Mouse (Mus musculus): Measurements from ENCODE around the gene Elk3. TPM values are rescaled to one million over a fixed set of nuclear protein-coding genes. Genes with fewer than 3 reads are reported as not detected.

The Elk3 gene
- total RNA-seq, 2 experiments from 2014 or later: 7.4 to 8.9 TPM

- DNase-seq: no peak
These were observed 44.4 kb downstream of the Elk3 start for GRCm38 (mm10) chr10:93266521-93266920.

- no peak for DNase-seq
These were observed 45.1 kb downstream of the Elk3 start for GRCm38 (mm10) chr10:93265833-93266232.

- DNase-seq: no peak
These were observed 46.9 kb downstream of the Elk3 start for GRCm38 (mm10) chr10:93264001-93264400.

- no peak for DNase-seq
These were observed 47.5 kb downstream of the Elk3 start for GRCm38 (mm10) chr10:93263431-93263830.

- DNase-seq: no peak
These were observed 48.9 kb downstream of the Elk3 start for GRCm38 (mm10) chr10:93261981-93262499.

- DNase-seq: no peak
These were observed 49.6 kb downstream of the Elk3 start for GRCm38 (mm10) chr10:93261132-93261980.

GRCm38 (mm10) chr10:93259826-93260225 is 51.1 kb downstream of the Elk3 start:
- DNase-seq: peak in 1 of 2 experiments; percentile 2

GRCm38 (mm10) chr10:93255294-93255693 is 55.6 kb downstream of the Elk3 start:
- DNase-seq: peak in 1 of 2 experiments; percentile 69

- DNase-seq: no peak
These were observed 57.8 kb downstream of the Elk3 start for GRCm38 (mm10) chr10:93253156-93253555.

GRCm38 (mm10) chr10:93252661-93253060 is 58.3 kb downstream of the Elk3 start:
- no peak for DNase-seq

- DNase-seq: no peak
These were observed 59.5 kb downstream of the Elk3 start for GRCm38 (mm10) chr10:93251426-93251825.

- DNase-seq: no peak
These were observed 60.3 kb downstream of the Elk3 start for GRCm38 (mm10) chr10:93250436-93251317.

- no peak for DNase-seq
These were observed 61.0 kb downstream of the Elk3 start for GRCm38 (mm10) chr10:93249901-93250300.

GRCm38 (mm10) chr10:93248416-93248815 is 62.5 kb downstream of the Elk3 start:
- DNase-seq: no peak

- DNase-seq: no peak
These were observed 63.0 kb downstream of the Elk3 start for GRCm38 (mm10) chr10:93247902-93248301.

GRCm38 (mm10) chr10:93247422-93247821 is 63.5 kb downstream of the Elk3 start:
- DNase-seq: no peak

- no peak for DNase-seq
These were observed 64.6 kb downstream of the Elk3 start for GRCm38 (mm10) chr10:93246185-93246920.

- no peak for DNase-seq
These were observed 66.7 kb downstream of the Elk3 start for GRCm38 (mm10) chr10:93244209-93244705.

GRCm38 (mm10) chr10:93242861-93243260 is 68.1 kb downstream of the Elk3 start:
- no peak for DNase-seq

- no peak for DNase-seq
These were observed 68.7 kb downstream of the Elk3 start for GRCm38 (mm10) chr10:93242208-93242607.

GRCm38 (mm10) chr10:93239201-93239806 is 71.6 kb downstream of the Elk3 start:
- DNase-seq: no peak

- no peak for DNase-seq
These were observed 76.2 kb downstream of the Elk3 start for GRCm38 (mm10) chr10:93234692-93235091.

Measured in layer of hippocampus, postnatal 36 days (tissue).